Mouse (Mus musculus) macrophage (primary cell): ENCODE data around the gene Hadh. TPM values are rescaled to one million over a fixed set of nuclear protein-coding genes. Genes with fewer than 3 reads are reported as not detected.

ENCODE experiments used
- H3K27ac ChIP-seq: fragments of 350-480 bp; formaldehyde crosslinking; 2 replicates; pipeline ENCODE4 v1.9.0; 2021
- H3K36me3 ChIP-seq: fragments of 350-480 bp; formaldehyde crosslinking; 2 replicates; pipeline ENCODE4 v1.9.0; 2021; ENCODE audit errors: inconsistent target
- H3K4me3 ChIP-seq: fragments of 350-480 bp; formaldehyde crosslinking; 2 replicates; pipeline ENCODE4 v1.9.0; 2021; ENCODE audit errors: inconsistent target
- H3K79me2 ChIP-seq: fragments of 350-480 bp; formaldehyde crosslinking; 2 replicates; pipeline ENCODE4 v1.9.0; 2021; ENCODE audit errors: inconsistent target
- WGBS: methylation state at CpG from one replicate; pipeline ENCODE4 v1.1.7; 2026; ENCODE audit warnings: inconsistent platforms; ENCODE audit not compliant: missing documents; 5-methylcytosine and 5-hydroxymethylcytosine counted together
- polyA plus RNA-seq: library from polyadenylated mRNA; stranded (reverse); fragments of 250-400 nt; gene quantifications from 3 replicates; pipeline ENCODE4 v1.2.4, GENCODE M21; 2018; ENCODE audit warnings: inconsistent platforms

Hadh gene
- polyA plus RNA-seq, 1 experiment from 2014 or later = 27.1 TPM

DNA sequence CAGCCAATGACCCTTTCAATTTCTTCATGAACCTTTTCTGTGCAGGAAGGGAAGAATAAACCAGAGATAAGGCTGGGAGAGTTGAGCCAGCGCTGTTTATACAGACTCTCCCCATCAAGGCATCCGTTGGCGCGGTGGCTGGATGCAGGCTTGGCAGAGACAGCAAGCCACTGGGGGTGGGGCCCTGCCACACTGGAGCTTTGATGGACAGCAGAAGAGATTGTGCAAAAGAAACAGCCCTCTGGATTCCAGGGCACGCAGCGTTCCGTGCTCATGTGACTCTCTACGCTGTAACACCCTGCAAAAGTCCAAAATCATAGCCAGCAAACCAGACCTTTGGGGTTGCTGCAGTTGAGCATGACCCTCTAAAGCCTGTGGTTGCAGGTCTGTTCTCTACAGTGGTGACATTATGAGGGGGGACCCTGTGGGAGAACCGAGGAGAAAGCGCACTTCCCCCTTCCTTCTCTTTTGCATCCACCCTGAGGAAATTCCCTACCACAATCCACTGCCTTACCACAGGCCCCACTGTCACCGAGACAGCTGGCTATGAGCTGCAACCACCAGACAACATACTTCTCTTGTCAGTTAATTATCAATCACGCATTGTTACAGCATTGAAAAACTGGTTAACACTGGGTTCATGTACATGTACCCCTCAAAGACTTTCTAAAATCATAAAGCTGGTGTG, 23.8 kb upstream of the Hadh start:
- Histone ChIP-seq H3K36me3 (no peaks in the 10 kb centered on the region), H3K27ac (no peak overlapping the region), H3K79me2 (no peaks in the 10 kb centered on the region), H3K4me3 (no peak overlapping the region)
- WGBS = 45% methylated on average over 12 of the region's 12 CpGs

GRCm38 (mm10) chr3:131294503-131294902, 22.6 kb upstream of the Hadh start:
- Histone ChIP-seq H3K36me3 (no peaks in the 10 kb centered on the region), H3K27ac (no peak overlapping the region), H3K4me3 (no peak overlapping the region), H3K79me2 (no peaks in the 10 kb centered on the region)
- WGBS = 73% methylated on average over 3 of the region's 3 CpGs

- 79% methylated on average over 3 of the region's 3 CpGs for WGBS
- Histone ChIP-seq H3K27ac (no peak overlapping the region), H3K79me2 (no peaks in the 10 kb centered on the region)
Observed at GRCm38 (mm10) chr3:131292959-131293358, 21.1 kb upstream of the Hadh start.

GRCm38 (mm10) chr3:131292349-131292748, 20.4 kb upstream of the Hadh start:
- no peaks in the 10 kb centered on the region for H3K36me3 ChIP-seq
- no peaks in the 10 kb centered on the region for H3K79me2 ChIP-seq
- no peak overlapping the region for H3K27ac ChIP-seq
- no peak overlapping the region for H3K4me3 ChIP-seq
- 97% methylated on average over 2 of the region's 2 CpGs for WGBS

More at GRCm38 (mm10) chr3:131292959-131293358, 21.1 kb upstream of the Hadh start:
- Histone ChIP-seq H3K4me3 (no peak overlapping the region), H3K36me3 (no peaks in the 10 kb centered on the region)

DNA sequence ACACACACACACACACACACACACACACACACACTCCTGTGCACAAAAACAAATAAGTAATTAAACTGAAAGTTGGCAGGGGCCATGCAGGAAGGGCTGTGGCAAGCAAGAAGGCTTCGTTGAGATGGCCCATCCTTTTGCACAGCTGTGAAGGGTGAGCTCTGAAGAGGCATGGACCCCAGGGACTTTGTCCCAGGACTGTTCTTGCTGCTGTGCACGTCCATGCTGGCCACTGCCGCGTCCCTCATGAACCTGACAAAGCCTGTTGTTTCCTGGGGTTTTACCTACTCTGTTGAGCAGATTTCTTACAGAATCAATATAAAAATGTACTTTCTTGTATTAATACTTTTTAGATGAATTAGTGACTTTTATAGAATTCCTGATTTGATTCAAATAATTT, 20.0 kb upstream of the Hadh start:
- WGBS = 89% methylated on average over 4 of the region's 4 CpGs
- Histone ChIP-seq H3K27ac (no peak overlapping the region), H3K79me2 (no peaks in the 10 kb centered on the region)

GRCm38 (mm10) chr3:131274151-131274550, 2.2 kb upstream of the Hadh start:
- H3K4me3 ChIP-seq = no peak overlapping the region
- WGBS = 85% methylated on average over 4 of the region's 4 CpGs
- H3K79me2 ChIP-seq = no peaks in the 10 kb centered on the region

More for the DNA sequence above, 20.0 kb upstream of the Hadh start:
- Histone ChIP-seq H3K36me3 (no peaks in the 10 kb centered on the region), H3K4me3 (no peak overlapping the region)

DNA sequence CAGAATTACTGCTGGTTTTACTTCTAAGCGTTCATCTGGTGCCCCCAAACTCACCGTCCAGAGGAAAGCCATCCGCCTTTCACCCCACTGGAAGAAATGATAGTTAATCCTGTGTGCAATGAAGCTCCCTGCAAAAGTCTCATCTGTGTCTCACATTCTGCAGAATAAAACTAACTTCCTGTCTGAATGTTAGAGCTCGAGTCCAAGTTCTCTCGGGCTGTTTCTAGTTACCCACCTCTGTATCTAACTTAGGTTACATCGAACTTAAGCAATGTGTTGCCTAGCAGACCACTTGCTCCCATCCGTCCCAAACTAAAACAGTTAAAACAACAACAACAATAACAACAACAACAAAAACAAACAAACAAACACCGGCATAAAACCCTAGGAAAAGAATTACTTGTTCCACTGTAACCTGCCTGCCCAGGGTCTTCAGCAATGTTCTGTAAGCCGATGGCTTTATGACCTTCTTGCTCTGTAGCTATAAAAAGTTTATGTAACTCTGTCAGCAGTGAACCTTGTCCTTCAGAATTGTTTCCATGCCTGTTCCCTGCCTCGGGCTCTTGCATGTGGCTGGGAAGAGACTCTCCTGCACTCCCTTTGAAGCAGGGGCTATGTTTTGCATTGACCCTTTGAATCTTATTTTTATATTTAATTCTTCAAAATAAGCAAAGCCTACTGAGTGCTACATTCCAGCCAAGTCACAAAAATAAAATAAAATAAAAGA, 636 bp upstream of the Hadh start:
- H3K4me3 ChIP-seq = peak overlapping the region; percentile 67; the same call in 1 of the 2 replicates
- H3K27ac ChIP-seq = no peak overlapping the region
- WGBS = 26% methylated on average over 10 of the region's 10 CpGs
- no peaks in the 10 kb centered on the region for H3K79me2 ChIP-seq
- no peaks in the 10 kb centered on the region for H3K36me3 ChIP-seq

More at GRCm38 (mm10) chr3:131274151-131274550, 2.2 kb upstream of the Hadh start:
- Histone ChIP-seq H3K36me3 (no peaks in the 10 kb centered on the region), H3K27ac (no peak overlapping the region)

DNA sequence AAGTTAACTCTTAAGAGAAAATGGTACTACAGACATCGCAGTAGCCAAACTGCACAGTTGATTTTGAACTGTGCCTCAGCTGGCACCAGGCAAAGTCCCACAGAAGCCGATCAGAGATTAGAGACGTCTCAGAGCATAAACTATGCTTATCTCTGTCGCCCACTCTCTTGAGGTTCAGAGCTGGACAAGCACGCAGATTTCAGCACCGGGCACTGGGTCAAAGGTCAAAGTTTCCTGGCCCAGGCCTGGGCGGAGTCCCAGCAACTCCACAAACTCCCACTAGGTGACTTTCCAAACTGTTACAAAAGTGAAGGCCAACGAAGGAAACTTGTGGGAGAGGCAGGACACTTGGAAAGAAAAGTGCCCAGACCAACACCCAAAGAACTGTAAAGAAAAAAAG, 744 bp downstream of the Hadh start:
- 7% methylated on average over 8 of the region's 8 CpGs for WGBS
- Histone ChIP-seq H3K27ac (0 out of 2 replicates have a peak overlapping the region, but pooled peaks have one; percentile 7), H3K36me3 (no peaks in the 10 kb centered on the region), H3K4me3 (peak overlapping the region; percentile 67), H3K79me2 (no peaks in the 10 kb centered on the region)

DNA sequence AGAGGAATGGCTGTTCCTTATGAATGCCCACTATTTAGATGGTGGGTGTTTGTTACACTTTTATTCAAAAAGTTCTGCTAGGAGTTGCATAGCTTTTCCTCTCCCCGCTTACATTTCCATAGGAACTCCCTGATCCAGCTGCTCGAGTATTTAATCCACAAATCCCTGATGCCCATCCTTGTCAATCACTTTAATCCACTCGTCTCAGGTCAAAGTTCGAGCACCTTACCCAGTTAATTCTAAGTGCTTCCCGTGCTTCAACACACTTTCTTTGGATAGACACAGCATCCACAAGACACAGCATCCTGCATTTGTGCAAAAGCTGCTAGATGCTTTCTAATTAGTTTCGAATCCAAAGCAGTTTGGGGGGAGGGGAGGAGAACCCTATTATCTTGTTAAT, 1.5 kb downstream of the Hadh start:
- 91% methylated on average over 6 of the region's 6 CpGs for WGBS
- Histone ChIP-seq H3K36me3 (no peaks in the 10 kb centered on the region), H3K27ac (no peak overlapping the region), H3K79me2 (no peaks in the 10 kb centered on the region), H3K4me3 (no peak overlapping the region)

- Histone ChIP-seq H3K36me3 (no peaks in the 10 kb centered on the region), H3K4me3 (no peak overlapping the region), H3K27ac (no peak overlapping the region), H3K79me2 (no peaks in the 10 kb centered on the region)
- 100% methylated on average over 3 of the region's 3 CpGs for WGBS
Observed at GRCm38 (mm10) chr3:131266366-131267050, 5.4 kb downstream of the Hadh start.

DNA sequence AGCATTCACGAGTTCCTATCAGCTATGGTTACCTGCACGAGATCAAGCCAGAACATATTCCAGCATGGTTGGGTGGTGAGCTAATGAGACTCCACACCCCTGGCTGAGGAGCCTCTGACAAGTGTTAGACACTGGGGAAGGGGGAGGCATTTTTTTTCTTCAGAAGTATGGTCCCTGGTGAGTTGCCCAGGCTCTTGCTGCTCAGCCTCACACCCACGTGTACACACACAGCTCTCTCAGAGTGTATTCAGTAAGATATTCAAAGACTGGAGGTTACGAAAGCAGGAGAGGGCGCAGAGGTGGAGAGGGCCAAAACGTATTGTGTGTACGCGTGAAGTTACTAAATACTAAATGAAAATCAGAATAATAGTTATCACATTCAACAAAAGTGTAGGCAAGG, 6.4 kb downstream of the Hadh start:
- H3K36me3 ChIP-seq = no peaks in the 10 kb centered on the region
- no peaks in the 10 kb centered on the region for H3K79me2 ChIP-seq
- H3K4me3 ChIP-seq = no peak overlapping the region
- no peak overlapping the region for H3K27ac ChIP-seq
- WGBS = 94% methylated on average over 7 of the region's 8 CpGs

- Histone ChIP-seq H3K79me2 (no peaks in the 10 kb centered on the region; the same call in 1 of the 2 replicates), H3K27ac (no peak overlapping the region), H3K4me3 (no peak overlapping the region), H3K36me3 (no peaks in the 10 kb centered on the region)
- 94% methylated on average over 15 of the region's 15 CpGs for WGBS
Observed at GRCm38 (mm10) chr3:131263766-131264486, 8.0 kb downstream of the Hadh start.

GRCm38 (mm10) chr3:131260418-131260817, 11.5 kb downstream of the Hadh start:
- H3K27ac ChIP-seq = no peak overlapping the region
- H3K4me3 ChIP-seq = no peak overlapping the region
- no peaks in the 10 kb centered on the region for H3K36me3 ChIP-seq
- WGBS = 97% methylated on average over 6 of the region's 6 CpGs
- H3K79me2 ChIP-seq = no peaks in the 10 kb centered on the region; the same call in 1 of the 2 replicates

- H3K4me3 ChIP-seq = no peak overlapping the region
- H3K36me3 ChIP-seq = no peaks in the 10 kb centered on the region
- H3K79me2 ChIP-seq = no peaks in the 10 kb centered on the region; the same call in 1 of the 2 replicates
- WGBS = 93% methylated on average over 9 of the region's 9 CpGs
- no peak overlapping the region for H3K27ac ChIP-seq
Observed at GRCm38 (mm10) chr3:131259392-131259965, 12.4 kb downstream of the Hadh start.
